23 mouse cellular contexts compared by ENCODE assay signal in the genomic region with DNA sequence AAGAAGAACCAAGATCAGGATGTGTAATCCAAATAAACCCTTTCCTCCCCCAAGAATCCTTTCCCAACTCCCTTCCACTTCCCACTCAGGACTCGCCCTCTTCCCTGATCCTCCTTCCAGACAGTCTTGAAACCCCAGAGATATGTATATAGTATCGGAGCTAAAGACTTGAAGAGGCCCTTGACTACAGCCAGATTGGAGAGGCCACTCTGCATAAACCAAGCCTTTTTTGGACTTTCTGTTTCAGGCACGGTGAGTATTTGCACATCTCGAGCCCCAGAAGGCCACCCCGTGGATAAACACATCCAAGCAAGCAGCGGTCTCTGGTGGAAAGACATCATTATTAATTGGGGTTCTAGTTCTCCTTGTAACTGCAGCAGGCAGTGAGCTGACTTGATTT.
DNase-seq lines count a peak whose midpoint lies in the region; ATAC-seq and TF ChIP-seq lines count a peak whose summit lies in the region.
"Had no signal": no experiment of that assay in that cellular context is flagged by ENCODE, and none has a peak within 500 bp of the region (broad histone marks: within the 10 kb centered on the region; RNA-seq: fewer than 3 reads in every experiment).

No protein-coding gene starts in this region.

- peaks cover 7% of the 10 kb centered on the region; the same call in 1 of the 2 replicates for H3K4me1 ChIP-seq in intestine, embryonic 14.5 days (replicated peaks; ENCODE audit: control insufficient read depth, insufficient read depth, low read length)
- no peaks in the 10 kb centered on the region for H3K4me1 ChIP-seq in intestine, embryonic 16.5 days (ENCODE audit: control insufficient read depth, insufficient read depth, low read length)
- H3K4me1 ChIP-seq in embryonic facial prominence, embryonic 15.5 days, result peaks cover 17% of the 10 kb centered on the region
- H3K4me1 ChIP-seq in lung, embryonic 16.5 days (replicated peaks; ENCODE audit: control insufficient read depth, insufficient read depth, low read length), result peaks cover 16% of the 10 kb centered on the region
- no peaks in the 10 kb centered on the region for H3K4me1 ChIP-seq in small intestine, adult 2 months (ENCODE audit: control insufficient read depth, insufficient read depth, insufficient read length, low read length)
- H3K4me1 ChIP-seq in hindbrain, embryonic 13.5 days (replicated peaks), result peaks cover 3% of the 10 kb centered on the region; the same call in 1 of the 2 replicates
- H3K4me1 ChIP-seq: forebrain, embryonic 12.5 days; liver, embryonic 13.5 days; midbrain, embryonic 10.5 days; stomach, embryonic 15.5 days had no signal

- no peak for TF ChIP-seq CTCF in small intestine, adult 2 months (IDR thresholded peaks at IDR 0.05; ENCODE audit: extremely low read depth, insufficient read length, insufficient replicate concordance, low read depth, low read length)

- TF ChIP-seq POLR2A in small intestine, adult 2 months (IDR thresholded peaks at IDR 0.05; ENCODE audit: low read depth, low read length), result no peak

- DNase-seq in intestine, embryonic 14.5 days (ENCODE audit: low spot score), result no peak
- no peak for DNase-seq in cerebellum, postnatal 14 days
- DNase-seq: adrenal gland, adult 2 months; B cell, adult 2 months; cerebellum, adult 11 months; cerebellum, adult 9-11 months; heart, postnatal 10 days; kidney, adult 9 months; kidney, postnatal 25 days; liver, embryonic 13.5 days; thymus, adult 2 months; thymus, postnatal 4 days had no signal

- ATAC-seq in intestine, embryonic 14.5 days (replicated peaks; ENCODE audit: low FRiP score, low TSS enrichment, low read depth), result no peak
- no peak for ATAC-seq in intestine, embryonic 16.5 days
- no peak for ATAC-seq in embryonic facial prominence, embryonic 15.5 days (ENCODE audit: insufficient number of reproducible peaks, low FRiP score, low TSS enrichment, low read depth)
- ATAC-seq in lung, embryonic 16.5 days (ENCODE audit: low read depth), result peak; percentile 69
- no peak for ATAC-seq in hindbrain, embryonic 13.5 days (ENCODE audit: low FRiP score)

- 58% methylated on average over 6 of the region's 6 CpGs for WGBS in intestine, embryonic 14.5 days
- 55% methylated on average over 6 of the region's 6 CpGs for WGBS in intestine, embryonic 16.5 days
- WGBS in embryonic facial prominence, embryonic 15.5 days, result 80% methylated on average over 6 of the region's 6 CpGs
- 43% methylated on average over 6 of the region's 6 CpGs for WGBS in lung, embryonic 16.5 days
- 72% methylated on average over 6 of the region's 6 CpGs for WGBS in small intestine, adult 2 months
- 90% methylated on average over 6 of the region's 6 CpGs for WGBS in hindbrain, embryonic 13.5 days

- no peak overlapping the region for H3K9ac ChIP-seq in intestine, embryonic 14.5 days (ENCODE audit: low read length)
- H3K9ac ChIP-seq in intestine, embryonic 16.5 days (ENCODE audit: low read depth, low read length), result no peak overlapping the region
- H3K9ac ChIP-seq in embryonic facial prominence, embryonic 15.5 days, result no peak overlapping the region
- H3K9ac ChIP-seq in lung, embryonic 16.5 days (ENCODE audit: low read length), result no peak overlapping the region
- H3K9ac ChIP-seq in hindbrain, embryonic 13.5 days, result no peak overlapping the region
- H3K9ac ChIP-seq: forebrain, embryonic 12.5 days; liver, embryonic 13.5 days; stomach, embryonic 15.5 days had no signal

- H3K27ac ChIP-seq in intestine, embryonic 14.5 days (ENCODE audit: low read depth), result peak overlapping the region; percentile 49; the same call in 1 of the 2 replicates
- no peak overlapping the region for H3K27ac ChIP-seq in intestine, embryonic 16.5 days (ENCODE audit: low read length)
- H3K27ac ChIP-seq in embryonic facial prominence, embryonic 15.5 days (replicated peaks), result 0 out of 2 replicates have a peak overlapping the region, but pooled peaks have one; percentile 28
- peak overlapping the region; percentile 26 for H3K27ac ChIP-seq in lung, embryonic 16.5 days (ENCODE audit: low read length)
- H3K27ac ChIP-seq in small intestine, adult 2 months (ENCODE audit: insufficient read depth, low read depth, low read length), result peak overlapping the region; percentile 35; the same call in 1 of the 2 replicates
- H3K27ac ChIP-seq in hindbrain, embryonic 13.5 days, result no peak overlapping the region
- H3K27ac ChIP-seq: forebrain, embryonic 12.5 days; liver, embryonic 13.5 days; midbrain, embryonic 10.5 days had no signal

- H3K36me3 ChIP-seq in intestine, embryonic 14.5 days (ENCODE audit: control insufficient read depth, insufficient read depth, low read length), result no peaks in the 10 kb centered on the region
- no peaks in the 10 kb centered on the region for H3K36me3 ChIP-seq in intestine, embryonic 16.5 days (ENCODE audit: control insufficient read depth, insufficient read depth, low read length)
- no peaks in the 10 kb centered on the region for H3K36me3 ChIP-seq in embryonic facial prominence, embryonic 15.5 days
- no peaks in the 10 kb centered on the region for H3K36me3 ChIP-seq in lung, embryonic 16.5 days (ENCODE audit: control insufficient read depth, insufficient read depth, low read length)
- no peaks in the 10 kb centered on the region for H3K36me3 ChIP-seq in small intestine, adult 2 months (ENCODE audit: control insufficient read depth, insufficient read depth, low read length)
- no peaks in the 10 kb centered on the region for H3K36me3 ChIP-seq in hindbrain, embryonic 13.5 days
- H3K36me3 ChIP-seq: forebrain, embryonic 12.5 days; G1E; liver, embryonic 13.5 days; midbrain, embryonic 10.5 days; stomach, embryonic 15.5 days had no signal

- no peaks in the 10 kb centered on the region for H3K27me3 ChIP-seq in intestine, embryonic 14.5 days (replicated peaks; ENCODE audit: control insufficient read depth, insufficient read depth, low read length)
- H3K27me3 ChIP-seq in intestine, embryonic 16.5 days (replicated peaks; ENCODE audit: control insufficient read depth, insufficient read depth, low read length), result no peaks in the 10 kb centered on the region
- H3K27me3 ChIP-seq in embryonic facial prominence, embryonic 15.5 days, result no peaks in the 10 kb centered on the region
- H3K27me3 ChIP-seq in lung, embryonic 16.5 days (ENCODE audit: control insufficient read depth, insufficient read depth, low read depth, low read length), result no peaks in the 10 kb centered on the region
- H3K27me3 ChIP-seq in small intestine, adult 2 months (ENCODE audit: control insufficient read depth, insufficient read depth, low read length), result no peaks in the 10 kb centered on the region
- no peaks in the 10 kb centered on the region for H3K27me3 ChIP-seq in hindbrain, embryonic 13.5 days
- H3K27me3 ChIP-seq: forebrain, embryonic 12.5 days; liver, embryonic 13.5 days; stomach, embryonic 15.5 days had no signal

- H3K9me3 ChIP-seq in intestine, embryonic 14.5 days (ENCODE audit: control insufficient read depth, low read length), result no peaks in the 10 kb centered on the region
- no peaks in the 10 kb centered on the region for H3K9me3 ChIP-seq in intestine, embryonic 16.5 days (ENCODE audit: control insufficient read depth, low read length)
- H3K9me3 ChIP-seq in embryonic facial prominence, embryonic 15.5 days (replicated peaks), result no peaks in the 10 kb centered on the region
- no peaks in the 10 kb centered on the region for H3K9me3 ChIP-seq in lung, embryonic 16.5 days (ENCODE audit: control insufficient read depth, low read length)
- no peaks in the 10 kb centered on the region for H3K9me3 ChIP-seq in hindbrain, embryonic 13.5 days
- H3K9me3 ChIP-seq: forebrain, embryonic 12.5 days; liver, embryonic 13.5 days; midbrain, embryonic 10.5 days; stomach, embryonic 15.5 days had no signal

- H3K4me2 ChIP-seq in intestine, embryonic 14.5 days (ENCODE audit: low read length), result no peak overlapping the region
- no peak overlapping the region for H3K4me2 ChIP-seq in intestine, embryonic 16.5 days (ENCODE audit: low read depth, low read length)
- H3K4me2 ChIP-seq in embryonic facial prominence, embryonic 15.5 days (replicated peaks), result no peak overlapping the region
- no peak overlapping the region for H3K4me2 ChIP-seq in lung, embryonic 16.5 days (ENCODE audit: low read depth, low read length)
- no peak overlapping the region for H3K4me2 ChIP-seq in hindbrain, embryonic 13.5 days
- H3K4me2 ChIP-seq: forebrain, embryonic 12.5 days; heart, embryonic 11.5 days; liver, embryonic 13.5 days; stomach, embryonic 15.5 days had no signal

- no peak overlapping the region for H3K4me3 ChIP-seq in intestine, embryonic 14.5 days (ENCODE audit: low read depth, low read length)
- no peak overlapping the region for H3K4me3 ChIP-seq in intestine, embryonic 16.5 days (ENCODE audit: low read length)
- H3K4me3 ChIP-seq in embryonic facial prominence, embryonic 15.5 days (replicated peaks), result no peak overlapping the region
- H3K4me3 ChIP-seq in lung, embryonic 16.5 days (ENCODE audit: low read length), result no peak overlapping the region
- H3K4me3 ChIP-seq in small intestine, adult 2 months (ENCODE audit: low read depth, low read length), result no peak overlapping the region
- no peak overlapping the region for H3K4me3 ChIP-seq in hindbrain, embryonic 13.5 days
- H3K4me3 ChIP-seq: erythroblast, embryonic 14.5 days; forebrain, embryonic 12.5 days; liver, embryonic 13.5 days; midbrain, embryonic 10.5 days; stomach, embryonic 15.5 days had no signal

Comparison
In these comparisons a context has a peak if more than half of its experiments do, and no peak if none do; other contexts are left out.
1. H3K27ac ChIP-seq: peak in intestine, embryonic 14.5 days (single experiment), embryonic facial prominence, embryonic 15.5 days (single experiment), lung, embryonic 16.5 days (single experiment) and small intestine, adult 2 months (single experiment); none in intestine, embryonic 16.5 days (single experiment) and hindbrain, embryonic 13.5 days (single experiment).